27 mouse cellular contexts compared by ENCODE assay signal in genomic region chr13:95818941-95819340, GRCm38 (mm10).
A peak's percentile ranks its signal among the peaks of the same experiment; 100 is the strongest.
DNase-seq lines count a peak whose midpoint lies in the region; ATAC-seq lines count a peak whose summit lies in the region.
"Had no signal": no experiment of that assay in that cellular context is flagged by ENCODE, and none has a peak within 500 bp of the region (broad histone marks: within the 10 kb centered on the region; RNA-seq: fewer than 3 reads in every experiment).

No protein-coding gene starts in this region.

- 86% methylated on average over 4 of the region's 4 CpGs for WGBS in midbrain, embryonic 11.5 days

- H3K27ac ChIP-seq in midbrain, embryonic 11.5 days (ENCODE audit: low read depth, low read length) = no peak overlapping the region
- H3K27ac ChIP-seq: heart, embryonic 15.5 days; hindbrain, embryonic 14.5 days; hindbrain, postnatal 0 days had no signal

- H3K27me3 ChIP-seq in midbrain, embryonic 11.5 days (ENCODE audit: control insufficient read depth, insufficient read depth, low read length) = no peaks in the 10 kb centered on the region
- H3K27me3 ChIP-seq: CH12.LX; heart, embryonic 12.5 days; heart, embryonic 15.5 days had no signal

- intact Hi-C loops in heart, postnatal 36 days (cut with DNase I) = no loop called here

- no peaks in the 10 kb centered on the region for H3K4me1 ChIP-seq in midbrain, embryonic 11.5 days (ENCODE audit: control insufficient read depth, insufficient read depth, low read length)
- H3K4me1 ChIP-seq: heart, embryonic 12.5 days; heart, embryonic 15.5 days had no signal

- ATAC-seq in midbrain, embryonic 11.5 days (ENCODE audit: low FRiP score) = no peak
- ATAC-seq: forebrain, embryonic 14.5 days; hindbrain, postnatal 0 days; inflammation-experienced regulatory T-cells, adult 6 months; intestine, embryonic 16.5 days; Patski had no signal

- H3K36me3 ChIP-seq in midbrain, embryonic 11.5 days (ENCODE audit: control insufficient read depth, insufficient read depth, low read length) = no peaks in the 10 kb centered on the region
- H3K36me3 ChIP-seq: forebrain, embryonic 10.5 days; G1E; heart, embryonic 12.5 days; heart, embryonic 15.5 days had no signal

- H3K9ac ChIP-seq in midbrain, embryonic 11.5 days (ENCODE audit: low read length) = no peak overlapping the region
- H3K9ac ChIP-seq: heart, embryonic 12.5 days; heart, embryonic 15.5 days; hindbrain, embryonic 14.5 days had no signal

- no peak overlapping the region for H3K4me2 ChIP-seq in midbrain, embryonic 11.5 days
- H3K4me2 ChIP-seq: heart, embryonic 12.5 days; heart, embryonic 15.5 days; hindbrain, embryonic 14.5 days had no signal

- H3K9me3 ChIP-seq in midbrain, embryonic 11.5 days (ENCODE audit: control insufficient read depth, low read length) = no peaks in the 10 kb centered on the region
- H3K9me3 ChIP-seq: forebrain, embryonic 10.5 days; G1E; heart, embryonic 12.5 days; heart, embryonic 15.5 days had no signal

- peak; percentile 78 for DNase-seq in adrenal gland, adult 2 months
- DNase-seq in adrenal gland, adult 18-20 months (ENCODE audit: low spot score in 2 of 2) = no peak
- peak; percentile 59 for DNase-seq in heart, adult 11 months
- DNase-seq in heart, postnatal 36 days = no peak
- DNase-seq in adrenal gland, postnatal 10 days = peak; percentile 44
- DNase-seq in adrenal gland, postnatal 36 days = peak; percentile 54 to 68
- DNase-seq in midbrain, embryonic 11.5 days (ENCODE audit: low spot score, missing footprints) = no peak
- DNase-seq: B cell, adult 2 months; cerebellum, adult 18-20 months; cerebellum, adult 9-10 months; cerebellum, postnatal 14 days; gastrocnemius, postnatal 10 days; heart, adult 18-20 months; heart, postnatal 10 days; heart, postnatal 4 days; kidney, adult 18-20 months had no signal

- H3K4me3 ChIP-seq in midbrain, embryonic 11.5 days (ENCODE audit: low read depth, low read length) = no peak overlapping the region
- H3K4me3 ChIP-seq: forebrain, embryonic 10.5 days; heart, embryonic 12.5 days; heart, embryonic 15.5 days had no signal

Comparison
In these comparisons a context has a peak if more than half of its experiments do, and no peak if none do; other contexts are left out.
1. DNase-seq: peak in adrenal gland, adult 2 months (single experiment), heart, adult 11 months (single experiment), adrenal gland, postnatal 10 days (single experiment) and adrenal gland, postnatal 36 days (2 of 2); none in adrenal gland, adult 18-20 months (0 of 2), heart, postnatal 36 days (0 of 2) and midbrain, embryonic 11.5 days (single experiment).